Comparison of ENCODE assay signal across 24 mouse cellular contexts in the genomic region with DNA sequence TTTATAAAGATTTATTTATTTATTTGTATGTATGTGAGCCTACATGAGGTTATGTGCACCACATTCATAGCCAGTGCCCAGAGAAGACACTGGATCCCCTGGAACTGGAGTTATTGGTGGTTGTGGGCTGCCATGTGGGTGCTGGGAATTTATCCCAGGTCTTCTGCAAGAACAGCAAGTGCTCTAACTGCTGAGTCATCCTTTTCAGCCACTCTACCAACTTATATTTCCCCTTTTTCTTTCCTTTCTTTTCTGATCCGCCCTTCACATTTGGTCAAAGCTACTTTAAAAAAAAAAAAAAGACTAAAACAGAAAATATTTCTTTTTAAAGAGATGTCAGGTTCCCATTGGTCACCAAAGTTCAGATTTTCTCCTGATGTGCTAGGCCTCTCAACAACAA.
"Had no signal": no experiment of that assay in that cellular context is flagged by ENCODE, and none has a peak within 500 bp of the region (broad histone marks: within the 10 kb centered on the region; RNA-seq: fewer than 3 reads in every experiment).

No protein-coding gene starts in this region.

- H3K27me3 ChIP-seq: embryonic facial prominence, embryonic 12.5 days; embryonic facial prominence, embryonic 13.5 days; embryonic facial prominence, embryonic 15.5 days; forebrain, embryonic 12.5 days; forebrain, embryonic 13.5 days; forebrain, embryonic 15.5 days had no signal

- H3K27ac ChIP-seq: embryonic facial prominence, embryonic 10.5 days; embryonic facial prominence, embryonic 12.5 days; embryonic facial prominence, embryonic 13.5 days; embryonic facial prominence, embryonic 15.5 days; forebrain, embryonic 10.5 days; forebrain, embryonic 12.5 days; forebrain, embryonic 13.5 days; forebrain, embryonic 15.5 days; gastrocnemius, adult 2 months; heart, adult 2 months; heart, embryonic 10.5 days had no signal

- H3K4me1 ChIP-seq: embryonic facial prominence, embryonic 10.5 days; embryonic facial prominence, embryonic 12.5 days; embryonic facial prominence, embryonic 13.5 days; embryonic facial prominence, embryonic 15.5 days; forebrain, embryonic 10.5 days; forebrain, embryonic 12.5 days; forebrain, embryonic 13.5 days; forebrain, embryonic 15.5 days; heart, embryonic 10.5 days had no signal

- H3K4me3 ChIP-seq: embryonic facial prominence, embryonic 10.5 days; embryonic facial prominence, embryonic 12.5 days; embryonic facial prominence, embryonic 13.5 days; embryonic facial prominence, embryonic 15.5 days; erythroblast, embryonic 14.5 days; forebrain, embryonic 10.5 days; forebrain, embryonic 12.5 days; forebrain, embryonic 13.5 days; forebrain, embryonic 15.5 days; gastrocnemius, adult 2 months; heart, adult 2 months; heart, embryonic 10.5 days had no signal

- H3K4me2 ChIP-seq: embryonic facial prominence, embryonic 12.5 days; embryonic facial prominence, embryonic 13.5 days; embryonic facial prominence, embryonic 15.5 days; forebrain, embryonic 12.5 days; forebrain, embryonic 13.5 days; forebrain, embryonic 15.5 days had no signal

- H3K9ac ChIP-seq: embryonic facial prominence, embryonic 12.5 days; embryonic facial prominence, embryonic 13.5 days; embryonic facial prominence, embryonic 15.5 days; forebrain, embryonic 12.5 days; forebrain, embryonic 13.5 days; forebrain, embryonic 15.5 days; forebrain, postnatal 0 days had no signal

- DNase-seq: cerebellum, adult 9-11 months; cerebellum, postnatal 10 days; cerebellum, postnatal 14 days; cerebellum, postnatal 25 days; cerebellum, postnatal 36 days; embryo, embryonic 11 days; forebrain, postnatal 0 days; gastrocnemius, adult 2 months; gastrocnemius, postnatal 10 days; gastrocnemius, postnatal 14 days; gastrocnemius, postnatal 25 days; gastrocnemius, postnatal 36 days; heart, adult 18-20 months; heart, adult 2 months had no signal

- H3K9me3 ChIP-seq: embryonic facial prominence, embryonic 10.5 days; embryonic facial prominence, embryonic 12.5 days; embryonic facial prominence, embryonic 13.5 days; embryonic facial prominence, embryonic 15.5 days; forebrain, embryonic 10.5 days; forebrain, embryonic 12.5 days; forebrain, embryonic 13.5 days; forebrain, embryonic 15.5 days; heart, embryonic 10.5 days had no signal

- H3K36me3 ChIP-seq: embryonic facial prominence, embryonic 10.5 days; embryonic facial prominence, embryonic 12.5 days; embryonic facial prominence, embryonic 13.5 days; embryonic facial prominence, embryonic 15.5 days; forebrain, embryonic 10.5 days; forebrain, embryonic 12.5 days; forebrain, embryonic 15.5 days; heart, embryonic 10.5 days had no signal
